Mouse (Mus musculus) heart, adult 11 months (tissue): ENCODE measurements around the gene Ccdc88a.

Source experiments
- DNase-seq: peaks from one replicate; pipeline ENCODE4 v3.0.0; 2022

Gene Ccdc88a

GRCm38 (mm10) chr11:29549425-29549778, 175.9 kb downstream of the Ccdc88a start:
- peak; percentile 90 for DNase-seq
